Mouse (Mus musculus) forebrain, embryonic 14.5 days (tissue): Measurements from ENCODE around the gene Lnx1. TPM values are rescaled to one million over a fixed set of nuclear protein-coding genes. Genes with fewer than 3 reads are reported as not detected.
A peak's percentile ranks its signal among the peaks of the same experiment; 100 is the strongest.

ENCODE experiments used
- ATAC-seq: fragments of 200-750 bp; cut with Nextera tagmentation; 2 replicates; pipeline ENCODE4 v1.8.0; 2017; ENCODE audit warnings: mild to moderate bottlenecking, moderate library complexity
- DNase-seq: peaks from one replicate; pipeline ENCODE4 v3.0.0-alpha.2; 2015; ENCODE audit warnings: low spot score
- H3K27ac ChIP-seq: fragments of 300-500 bp; sonication (generic); 2 replicates; pipeline ENCODE4 v1.5.1; 2014; ENCODE audit warnings: low read depth, mild to moderate bottlenecking, control low read depth, low read length, moderate library complexity
- H3K27me3 ChIP-seq: fragments of 300-500 bp; sonication (generic); replicated peaks from 2 replicates; pipeline ENCODE4 v1.6.1; 2014; ENCODE audit warnings: low read length, control low read depth, mixed read lengths; ENCODE audit not compliant: control insufficient read depth, insufficient read depth
- H3K36me3 ChIP-seq: fragments of 300-500 bp; sonication (generic); 2 replicates; pipeline ENCODE4 v1.6.1; 2014; ENCODE audit warnings: low read length, control low read depth; ENCODE audit not compliant: control insufficient read depth, insufficient read depth
- H3K4me1 ChIP-seq: fragments of 300-500 bp; sonication (generic); 2 replicates; pipeline ENCODE4 v1.6.1; 2014; ENCODE audit warnings: antibody characterized with exemption, low read length, control low read depth; ENCODE audit not compliant: control insufficient read depth, insufficient read depth
- H3K4me2 ChIP-seq: fragments of 300-500 bp; sonication (generic); 2 replicates; pipeline ENCODE4 v1.6.1; 2014; ENCODE audit warnings: mild to moderate bottlenecking, control low read depth, low read length
- H3K4me3 ChIP-seq: fragments of 300-500 bp; sonication (generic); 2 replicates; pipeline ENCODE4 v1.5.1; 2014; ENCODE audit warnings: low read depth, low read length, control low read depth
- H3K9ac ChIP-seq: fragments of 300-500 bp; sonication (generic); 2 replicates; pipeline ENCODE4 v1.6.1; 2014; ENCODE audit warnings: mild to moderate bottlenecking, low read length, control low read depth, moderate library complexity
- H3K9me3 ChIP-seq: fragments of 300-500 bp; sonication (generic); replicated peaks from 2 replicates; pipeline ENCODE4 v1.6.1; 2016; ENCODE audit warnings: low read length, control low read depth, mixed read lengths; ENCODE audit not compliant: control insufficient read depth
- WGBS: fragments of 180-500 bp; shearing (Covaris S2); extraction: QIAGEN DNeasy Blood & Tissue Kit; methylation state at CpG from one replicate; pipeline ENCODE4 v1.1.7; 2014; 5-methylcytosine and 5-hydroxymethylcytosine counted together
- polyA plus RNA-seq: library from polyadenylated mRNA; unstranded; fragments of >200 nt; fragmentation: Nextera tagmentation; extraction: Ambion mirVana; gene quantifications from 2 replicates; pipeline ENCODE4 v1.2.1, GENCODE M21; 2014

Gene Lnx1
- polyA plus RNA-seq, 1 experiment from 2014 or later, result 2.8 TPM

DNA sequence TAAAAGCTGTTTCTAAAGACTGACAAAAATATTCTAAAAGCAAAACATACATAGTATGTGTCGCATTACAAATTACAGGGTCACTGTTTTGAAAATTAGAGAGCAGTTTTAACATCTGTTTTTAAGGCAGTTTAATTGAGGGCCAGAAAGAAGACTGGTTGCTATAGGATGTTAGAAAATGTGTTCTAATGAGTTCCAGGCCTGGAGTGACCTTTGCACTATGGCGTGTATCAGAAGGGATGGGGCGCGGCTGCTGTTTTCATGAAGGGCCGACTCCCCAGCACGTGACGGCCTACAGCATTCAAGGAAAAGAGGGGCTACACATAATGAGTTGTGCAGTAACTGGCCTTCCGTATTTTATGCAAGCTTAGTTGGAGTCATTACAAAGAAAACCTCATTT is 109.6 kb downstream of the Lnx1 start:
- H3K4me3 ChIP-seq, result no peak overlapping the region
- no peak overlapping the region for H3K27ac ChIP-seq
- no peak overlapping the region for H3K4me2 ChIP-seq
- ATAC-seq (no peak), DNase-seq (no peak)
- no peaks in the 10 kb centered on the region for H3K4me1 ChIP-seq
- H3K9me3 ChIP-seq, result no peaks in the 10 kb centered on the region
- 87% methylated on average over 8 of the region's 8 CpGs for WGBS
- no peak overlapping the region for H3K9ac ChIP-seq
- H3K27me3 ChIP-seq, result no peaks in the 10 kb centered on the region
- H3K36me3 ChIP-seq, result peaks cover 79% of the 10 kb centered on the region

DNA sequence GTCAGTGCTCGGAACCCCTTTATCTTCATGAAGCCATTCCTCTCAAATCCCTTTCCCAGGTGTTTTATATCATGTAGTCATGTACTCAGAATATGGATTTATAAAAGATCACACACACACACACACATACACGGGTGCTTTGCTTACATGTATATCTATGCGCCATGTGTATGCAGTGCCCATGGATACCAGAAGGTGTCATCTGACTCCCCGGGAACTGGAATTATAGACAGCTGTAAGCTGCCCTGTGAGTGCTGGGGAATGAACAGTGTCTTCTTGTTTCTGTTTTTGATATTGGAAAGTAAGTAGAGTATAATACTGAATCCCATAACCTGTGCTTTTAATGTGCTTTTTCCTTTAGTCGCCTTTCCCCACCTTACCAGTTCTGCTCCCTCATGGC is 111.3 kb downstream of the Lnx1 start:
- peak; percentile 11 for DNase-seq
- no peak for ATAC-seq
- no peak overlapping the region for H3K4me2 ChIP-seq
- H3K4me3 ChIP-seq, result no peak overlapping the region
- no peaks in the 10 kb centered on the region for H3K27me3 ChIP-seq
- H3K4me1 ChIP-seq, result no peaks in the 10 kb centered on the region
- H3K9me3 ChIP-seq, result no peaks in the 10 kb centered on the region
- no peak overlapping the region for H3K9ac ChIP-seq
- no peak overlapping the region for H3K27ac ChIP-seq
- H3K36me3 ChIP-seq, result peaks cover 75% of the 10 kb centered on the region
- WGBS, result 94% methylated on average over 5 of the region's 5 CpGs

DNA sequence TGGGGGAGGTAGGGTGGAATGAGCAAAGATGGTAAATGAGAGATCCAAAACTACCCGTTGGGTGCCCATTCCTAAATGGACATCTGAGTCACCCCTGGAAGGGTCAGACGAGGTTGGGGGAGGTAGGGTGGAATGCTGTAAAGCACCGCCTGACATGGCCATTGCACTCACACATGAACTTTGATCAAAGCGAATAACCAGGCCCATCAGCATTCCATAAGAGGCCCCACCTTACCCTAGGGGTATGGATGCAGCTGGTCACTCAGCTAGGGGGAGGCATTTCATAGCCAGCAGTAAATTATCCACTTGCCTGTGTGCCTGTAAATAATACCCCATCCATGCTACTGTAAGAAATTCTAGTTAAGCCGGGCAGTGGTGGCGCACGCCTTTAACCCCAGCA is 113.6 kb downstream of the Lnx1 start:
- ATAC-seq, result no peak
- Histone ChIP-seq H3K36me3 (peaks cover 69% of the 10 kb centered on the region), H3K9ac (no peak overlapping the region), H3K4me1 (no peaks in the 10 kb centered on the region), H3K4me2 (no peak overlapping the region), H3K27ac (no peak overlapping the region), H3K27me3 (no peaks in the 10 kb centered on the region), H3K4me3 (no peak overlapping the region), H3K9me3 (no peaks in the 10 kb centered on the region)
- 93% methylated on average over 7 of the region's 7 CpGs for WGBS
- no peak for DNase-seq

DNA sequence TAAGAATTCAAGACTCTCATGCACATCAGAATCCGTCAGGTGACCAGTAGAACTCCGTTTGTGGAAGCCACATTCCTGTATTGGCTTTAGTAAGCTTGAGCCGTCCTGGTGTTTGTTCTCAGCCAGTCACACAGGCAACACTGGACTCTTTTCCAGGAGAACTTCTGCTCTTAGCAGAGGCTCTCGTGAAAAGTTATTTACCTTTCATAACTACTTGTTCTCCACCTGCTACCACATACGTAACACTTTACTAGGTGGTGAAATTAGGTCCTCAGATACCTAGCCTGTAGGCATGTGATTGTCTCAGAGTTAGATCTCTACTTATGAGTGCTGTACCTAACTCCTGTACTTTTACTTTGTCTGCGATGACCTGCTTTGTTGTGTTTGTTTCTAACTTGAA is 130.9 kb downstream of the Lnx1 start:
- H3K27me3 ChIP-seq, result no peaks in the 10 kb centered on the region
- H3K9me3 ChIP-seq, result no peaks in the 10 kb centered on the region
- no peak overlapping the region for H3K27ac ChIP-seq
- peaks cover 27% of the 10 kb centered on the region for H3K36me3 ChIP-seq
- DNase-seq (no peak), ATAC-seq (no peak)
- H3K4me1 ChIP-seq, result no peaks in the 10 kb centered on the region
- H3K4me3 ChIP-seq, result no peak overlapping the region
- H3K9ac ChIP-seq, result no peak overlapping the region
- no peak overlapping the region for H3K4me2 ChIP-seq
- 93% methylated on average over 6 of the region's 6 CpGs for WGBS

DNA sequence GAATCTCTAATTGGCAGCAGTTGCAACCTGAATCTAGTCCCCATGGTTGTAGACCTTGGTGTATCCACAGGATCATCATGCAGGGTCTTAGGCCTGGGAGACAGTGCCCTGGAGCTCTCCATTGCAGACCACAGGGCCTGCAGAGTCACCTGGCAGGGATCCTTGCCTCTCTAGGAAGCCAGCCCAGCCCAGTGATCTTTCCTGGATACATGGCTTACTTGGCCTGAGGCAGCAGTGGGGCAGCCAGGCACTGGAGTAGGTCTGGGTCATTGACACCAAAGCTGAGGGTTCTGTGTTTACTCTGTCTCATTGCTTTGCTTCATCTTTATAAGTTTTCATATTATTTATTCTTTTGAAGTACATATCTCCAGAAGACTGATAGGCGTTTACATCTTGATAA is 141.6 kb downstream of the Lnx1 start:
- Histone ChIP-seq H3K27ac (no peak overlapping the region), H3K9me3 (no peaks in the 10 kb centered on the region), H3K36me3 (peaks cover 70% of the 10 kb centered on the region), H3K27me3 (no peaks in the 10 kb centered on the region), H3K4me1 (no peaks in the 10 kb centered on the region), H3K9ac (no peak overlapping the region), H3K4me3 (no peak overlapping the region), H3K4me2 (no peak overlapping the region)
- DNase-seq (no peak), ATAC-seq (no peak)
- 94% methylated on average over 1 of the region's 1 CpGs for WGBS

DNA sequence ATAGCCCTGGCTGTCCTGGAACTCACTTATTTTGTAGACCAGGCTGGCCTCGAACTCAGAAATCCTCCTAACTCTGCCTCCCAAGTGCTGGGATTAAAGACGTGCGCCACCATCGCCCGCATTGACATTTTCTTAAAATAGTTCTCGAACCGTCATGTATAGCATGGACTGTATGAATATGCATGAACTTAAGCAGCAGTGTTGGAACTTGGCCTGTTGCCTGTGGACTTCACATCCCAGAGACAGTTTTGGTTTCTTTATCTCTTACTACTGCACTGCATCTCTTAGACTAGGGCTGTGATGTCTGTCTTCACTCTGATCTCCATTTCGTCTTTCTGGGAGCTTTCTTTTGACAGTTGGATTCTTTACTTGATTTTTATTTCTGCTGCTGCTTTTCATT is 153.1 kb downstream of the Lnx1 start:
- H3K4me1 ChIP-seq, result no peaks in the 10 kb centered on the region
- H3K27me3 ChIP-seq, result no peaks in the 10 kb centered on the region
- ATAC-seq (no peak), DNase-seq (peak; percentile 33)
- H3K4me2 ChIP-seq, result no peak overlapping the region
- H3K36me3 ChIP-seq, result peaks cover 41% of the 10 kb centered on the region
- H3K9ac ChIP-seq, result no peak overlapping the region
- 79% methylated on average over 8 of the region's 8 CpGs for WGBS
- H3K27ac ChIP-seq, result no peak overlapping the region
- no peak overlapping the region for H3K4me3 ChIP-seq
- no peaks in the 10 kb centered on the region for H3K9me3 ChIP-seq

DNA sequence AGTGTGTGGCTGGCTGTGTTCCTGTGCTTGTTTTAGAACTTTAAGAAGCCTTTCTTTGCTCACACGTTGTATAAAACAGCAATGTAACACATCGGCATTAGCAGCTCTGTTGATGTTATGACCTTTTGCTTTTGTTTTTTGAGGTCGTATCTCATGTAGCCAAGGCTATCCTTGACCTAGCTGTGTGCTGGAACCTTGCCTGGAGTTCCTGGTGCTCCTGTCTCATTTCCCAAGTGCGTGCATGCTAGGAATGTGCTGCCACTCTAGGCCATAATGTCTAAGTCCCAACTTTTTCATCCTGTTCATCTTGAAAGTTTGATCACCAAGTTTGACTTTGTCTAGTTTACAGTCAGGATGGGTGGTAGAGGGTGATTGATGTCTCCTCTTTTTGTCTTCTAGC is 157.1 kb downstream of the Lnx1 start:
- no peak overlapping the region for H3K9ac ChIP-seq
- no peak overlapping the region for H3K4me3 ChIP-seq
- ATAC-seq, result no peak
- no peak for DNase-seq
- H3K36me3 ChIP-seq, result peaks cover 57% of the 10 kb centered on the region
- H3K27ac ChIP-seq, result no peak overlapping the region
- no peaks in the 10 kb centered on the region for H3K27me3 ChIP-seq
- no peaks in the 10 kb centered on the region for H3K9me3 ChIP-seq
- no peak overlapping the region for H3K4me2 ChIP-seq
- WGBS, result 90% methylated on average over 4 of the region's 4 CpGs
- no peaks in the 10 kb centered on the region for H3K4me1 ChIP-seq

Other genes starting within 250 kb of the Lnx1 start
- 18.6 and 22.4 TPM in 2 replicates for gene Scfd2, start 171.2 kb downstream of the Lnx1 start, polyA plus RNA-seq
- gene Fip1l1, start 167.5 kb downstream of the Lnx1 start, polyA plus RNA-seq, result 55.2 and 70.1 TPM in 2 replicates